Mouse (Mus musculus) intestine, embryonic 16.5 days (tissue): Measurements from ENCODE around the gene Laptm5. TPM values are rescaled to one million over a fixed set of nuclear protein-coding genes. Genes with fewer than 3 reads are reported as not detected.

Experiments used
- ATAC-seq: fragments of 200-750 bp; cut with Nextera tagmentation; 2 replicates; pipeline ENCODE4 v1.8.0; 2017; ENCODE audit warnings: moderate TSS enrichment, moderate library complexity
- H3K27ac ChIP-seq: fragments of 300-500 bp; sonication (generic); 2 replicates; pipeline ENCODE4 v1.5.1; 2014; ENCODE audit warnings: mild to moderate bottlenecking, low read length
- H3K27me3 ChIP-seq: fragments of 300-500 bp; sonication (generic); replicated peaks from 2 replicates; pipeline ENCODE4 v1.6.1; 2014; ENCODE audit warnings: low read length, control low read depth, mixed read lengths; ENCODE audit not compliant: control insufficient read depth, insufficient read depth
- H3K36me3 ChIP-seq: fragments of 300-500 bp; sonication (generic); 2 replicates; pipeline ENCODE4 v1.6.1; 2014; ENCODE audit warnings: low read length, control low read depth; ENCODE audit not compliant: control insufficient read depth, insufficient read depth
- H3K4me1 ChIP-seq: fragments of 300-500 bp; sonication (generic); 2 replicates; pipeline ENCODE4 v1.6.1; 2014; ENCODE audit warnings: low read length, control low read depth, mixed read lengths; ENCODE audit not compliant: control insufficient read depth, insufficient read depth
- H3K4me2 ChIP-seq: fragments of 300-500 bp; sonication (generic); 2 replicates; pipeline ENCODE4 v1.6.1; 2014; ENCODE audit warnings: low read depth, low read length, control low read depth
- H3K4me3 ChIP-seq: fragments of 300-500 bp; sonication (generic); 2 replicates; pipeline ENCODE4 v1.5.1; 2014; ENCODE audit warnings: mild to moderate bottlenecking, low read length
- H3K9ac ChIP-seq: fragments of 300-500 bp; sonication (generic); 2 replicates; pipeline ENCODE4 v1.6.1; 2014; ENCODE audit warnings: low read depth, low read length
- H3K9me3 ChIP-seq: fragments of 300-500 bp; sonication (generic); 2 replicates; pipeline ENCODE4 v1.6.1; 2016; ENCODE audit warnings: low read length, control low read depth; ENCODE audit not compliant: control insufficient read depth
- WGBS: fragments of 180-500 bp; shearing (Covaris S2); extraction: QIAGEN DNeasy Blood & Tissue Kit; methylation state at CpG from one replicate; pipeline ENCODE4 v1.1.7; 2014; 5-methylcytosine and 5-hydroxymethylcytosine counted together
- polyA plus RNA-seq: library from polyadenylated mRNA; unstranded; fragments of >200 nt; fragmentation: Nextera tagmentation; extraction: Ambion mirVana; gene quantifications from 2 replicates; pipeline ENCODE4 v1.2.1, GENCODE M21; 2015

Laptm5 gene
- polyA plus RNA-seq, 1 experiment from 2014 or later: 38.7 TPM

DNA sequence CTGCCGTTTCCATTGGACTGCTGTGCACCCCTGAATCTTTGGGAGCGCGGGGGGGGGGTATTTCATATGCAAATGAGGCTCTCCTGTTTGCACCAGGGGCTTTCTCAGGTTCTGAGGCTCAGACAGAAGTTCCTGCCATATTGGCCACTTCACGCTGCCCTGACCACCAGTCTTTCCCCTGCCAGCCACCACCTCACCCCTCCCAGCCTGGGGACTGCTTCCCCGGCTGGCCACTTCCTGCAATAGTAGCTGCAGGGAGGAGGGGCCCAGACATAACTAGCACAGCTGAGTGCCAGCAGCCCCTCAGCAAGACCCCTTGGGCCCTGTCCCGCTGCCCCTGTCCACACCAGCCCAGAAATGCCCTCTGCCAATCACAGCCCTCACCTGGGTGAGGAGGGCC, 13.3 kb downstream of the Laptm5 start:
- H3K27me3 ChIP-seq: no peaks in the 10 kb centered on the region
- no peak for ATAC-seq
- no peaks in the 10 kb centered on the region for H3K9me3 ChIP-seq
- H3K9ac ChIP-seq: no peak overlapping the region
- 64% methylated on average over 6 of the region's 6 CpGs for WGBS
- no peaks in the 10 kb centered on the region for H3K36me3 ChIP-seq
- H3K4me3 ChIP-seq: no peak overlapping the region
- no peak overlapping the region for H3K4me2 ChIP-seq
- no peaks in the 10 kb centered on the region for H3K4me1 ChIP-seq
- H3K27ac ChIP-seq: no peak overlapping the region

- Histone ChIP-seq H3K4me3 (no peak overlapping the region), H3K4me1 (no peaks in the 10 kb centered on the region), H3K36me3 (no peaks in the 10 kb centered on the region), H3K27me3 (no peaks in the 10 kb centered on the region), H3K9ac (no peak overlapping the region), H3K27ac (no peak overlapping the region), H3K9me3 (no peaks in the 10 kb centered on the region), H3K4me2 (no peak overlapping the region)
- WGBS: 87% methylated on average over 12 of the region's 12 CpGs
- no peak for ATAC-seq
Measured at GRCm38 (mm10) chr4:130927821-130928220, 14.9 kb downstream of the Laptm5 start.

DNA sequence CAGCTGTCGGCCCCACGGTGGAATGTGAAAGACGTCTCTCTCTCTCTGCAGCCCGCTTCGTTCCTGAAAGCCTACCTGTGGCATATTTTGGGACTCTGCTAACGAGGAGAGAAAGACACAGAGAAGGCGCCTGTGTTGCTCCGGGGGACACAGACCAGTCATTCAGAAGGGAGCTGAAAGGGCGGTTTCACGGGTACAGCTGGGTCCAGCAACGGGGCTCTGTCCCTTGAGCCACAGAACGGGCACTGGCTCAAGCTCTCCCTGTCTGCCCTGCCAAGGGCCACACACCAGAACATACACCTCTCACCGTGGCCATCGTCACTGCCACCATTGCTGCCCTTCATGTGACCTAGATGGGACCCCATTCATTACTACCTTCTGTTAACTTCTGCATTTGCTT, 29.7 kb downstream of the Laptm5 start:
- H3K4me3 ChIP-seq: no peak overlapping the region
- no peaks in the 10 kb centered on the region for H3K9me3 ChIP-seq
- no peak overlapping the region for H3K4me2 ChIP-seq
- no peaks in the 10 kb centered on the region for H3K36me3 ChIP-seq
- H3K27ac ChIP-seq: no peak overlapping the region
- H3K27me3 ChIP-seq: no peaks in the 10 kb centered on the region
- H3K9ac ChIP-seq: no peak overlapping the region
- 0 out of 2 replicates have a peak, but pooled peaks cover 3% of the 10 kb centered on the region for H3K4me1 ChIP-seq
- WGBS: 46% methylated on average over 14 of the region's 14 CpGs
- no peak for ATAC-seq

GRCm38 (mm10) chr4:130944112-130944511, 31.2 kb downstream of the Laptm5 start, which contains the start of gene Matn1:
Gene Matn1, plus strand, starts transcription at chr4:130944385.
- H3K27ac ChIP-seq: no peak within 1 kb of the TSS
- H3K4me3 ChIP-seq: no peak within 1 kb of the TSS
- no peak for ATAC-seq
- no peak within 1 kb of the TSS for H3K4me2 ChIP-seq
- H3K27me3 ChIP-seq: no peaks in the 10 kb centered on the region
- H3K9ac ChIP-seq: no peak within 1 kb of the TSS
- H3K9me3 ChIP-seq: no peaks in the 10 kb centered on the region
- 0 out of 2 replicates have a peak, but pooled peaks cover 3% of the 10 kb centered on the region for H3K4me1 ChIP-seq
- 30% methylated on average over 6 of the region's 6 CpGs for WGBS
- H3K36me3 ChIP-seq: no peaks in the 10 kb centered on the region

DNA sequence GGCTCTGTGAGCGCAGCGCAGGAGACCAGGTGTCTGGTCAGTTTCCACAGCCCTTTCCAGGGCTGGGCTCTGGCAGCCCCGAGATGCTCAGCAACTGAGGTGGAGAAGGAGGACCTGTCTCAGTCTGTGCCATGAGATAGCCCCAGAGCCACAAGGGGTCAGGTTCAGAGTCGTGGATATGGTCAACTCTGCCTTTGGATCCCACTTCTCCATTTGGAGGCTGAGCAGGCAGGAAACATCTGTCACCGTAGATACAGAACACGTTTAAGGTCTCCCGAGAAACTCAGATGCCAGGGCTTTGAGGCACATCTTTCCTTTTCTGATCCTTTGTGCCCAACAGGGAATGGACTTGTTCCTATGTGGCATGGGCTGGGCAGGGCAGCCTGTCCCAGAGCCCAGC, 31.9 kb downstream of the Laptm5 start:
- H3K27me3 ChIP-seq: no peaks in the 10 kb centered on the region
- no peak overlapping the region for H3K4me3 ChIP-seq
- H3K36me3 ChIP-seq: no peaks in the 10 kb centered on the region
- no peak for ATAC-seq
- H3K4me1 ChIP-seq: 0 out of 2 replicates have a peak, but pooled peaks cover 3% of the 10 kb centered on the region
- 75% methylated on average over 7 of the region's 7 CpGs for WGBS
- H3K4me2 ChIP-seq: no peak overlapping the region
- H3K27ac ChIP-seq: no peak overlapping the region
- H3K9ac ChIP-seq: no peak overlapping the region
- no peaks in the 10 kb centered on the region for H3K9me3 ChIP-seq

- Histone ChIP-seq H3K4me3 (no peak overlapping the region), H3K4me1 (0 out of 2 replicates have a peak, but pooled peaks cover 3% of the 10 kb centered on the region), H3K4me2 (no peak overlapping the region), H3K9me3 (no peaks in the 10 kb centered on the region), H3K9ac (no peak overlapping the region), H3K36me3 (no peaks in the 10 kb centered on the region), H3K27ac (no peak overlapping the region), H3K27me3 (no peaks in the 10 kb centered on the region)
- no peak for ATAC-seq
- WGBS: 28% methylated on average over 13 of the region's 13 CpGs
Measured at GRCm38 (mm10) chr4:130947094-130947647, 34.2 kb downstream of the Laptm5 start.

DNA sequence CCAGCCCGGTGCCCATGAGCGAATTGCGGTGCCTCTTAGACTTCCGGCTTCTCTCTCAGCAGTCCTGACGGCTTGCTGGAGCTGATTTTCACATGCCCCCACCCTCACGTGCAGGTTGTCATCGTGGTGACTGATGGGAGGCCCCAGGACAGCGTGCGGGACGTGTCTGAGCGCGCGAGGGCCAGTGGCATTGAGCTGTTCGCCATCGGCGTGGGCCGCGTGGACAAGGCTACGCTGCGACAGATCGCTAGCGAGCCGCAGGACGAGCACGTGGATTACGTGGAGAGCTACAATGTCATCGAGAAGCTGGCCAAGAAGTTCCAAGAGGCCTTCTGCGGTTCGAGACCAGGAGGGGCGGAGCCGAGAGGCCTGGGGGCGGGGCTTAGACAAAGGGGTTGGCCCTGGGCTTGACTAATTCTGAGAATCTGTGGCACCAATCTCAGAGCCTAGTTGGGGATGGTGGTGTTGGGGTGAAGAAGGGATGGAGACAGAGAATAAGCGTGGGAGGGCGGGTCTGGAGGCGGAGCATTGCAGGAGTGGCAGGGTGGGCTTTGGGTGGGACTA, 37.0 kb downstream of the Laptm5 start:
- H3K27me3 ChIP-seq: no peaks in the 10 kb centered on the region; the same call in 1 of the 2 replicates
- H3K4me2 ChIP-seq: no peak overlapping the region
- H3K27ac ChIP-seq: no peak overlapping the region
- no peak for ATAC-seq
- no peaks in the 10 kb centered on the region for H3K4me1 ChIP-seq
- WGBS: 77% methylated on average over 35 of the region's 35 CpGs
- no peak overlapping the region for H3K9ac ChIP-seq
- no peak overlapping the region for H3K4me3 ChIP-seq
- no peaks in the 10 kb centered on the region for H3K36me3 ChIP-seq
- H3K9me3 ChIP-seq: no peaks in the 10 kb centered on the region

GRCm38 (mm10) chr4:130952531-130952930, 39.6 kb downstream of the Laptm5 start:
- no peak overlapping the region for H3K9ac ChIP-seq
- 29% methylated on average over 17 of the region's 17 CpGs for WGBS

GRCm38 (mm10) chr4:130957156-130957555, 44.2 kb downstream of the Laptm5 start:
- Histone ChIP-seq H3K4me3 (no peak overlapping the region), H3K27ac (no peak overlapping the region), H3K9ac (no peak overlapping the region), H3K4me1 (no peaks in the 10 kb centered on the region), H3K4me2 (no peak overlapping the region), H3K27me3 (no peaks in the 10 kb centered on the region; the same call in 1 of the 2 replicates), H3K9me3 (no peaks in the 10 kb centered on the region), H3K36me3 (no peaks in the 10 kb centered on the region)
- no peak for ATAC-seq
- 75% methylated on average over 10 of the region's 10 CpGs for WGBS

More at GRCm38 (mm10) chr4:130952531-130952930, 39.6 kb downstream of the Laptm5 start:
- no peaks in the 10 kb centered on the region for H3K9me3 ChIP-seq
- no peak for ATAC-seq
- no peak overlapping the region for H3K4me2 ChIP-seq
- H3K36me3 ChIP-seq: no peaks in the 10 kb centered on the region
- no peak overlapping the region for H3K4me3 ChIP-seq
- no peaks in the 10 kb centered on the region for H3K4me1 ChIP-seq
- H3K27ac ChIP-seq: no peak overlapping the region
- H3K27me3 ChIP-seq: no peaks in the 10 kb centered on the region; the same call in 1 of the 2 replicates
